ENCODE assay signal across 8 mouse cellular contexts in genomic region chr1:171159485-171159975, GRCm38 (mm10). TPM values are rescaled to one million over a fixed set of nuclear protein-coding genes. Genes with fewer than 3 reads are reported as not detected.
DNase-seq lines count a peak whose midpoint lies in the region; ATAC-seq lines count a peak whose summit lies in the region.

No protein-coding gene starts in this region.

- 4% methylated on average over 15 of the region's 15 CpGs for WGBS in forebrain, embryonic 16.5 days
- WGBS in limb, embryonic 12.5 days: 3% methylated on average over 15 of the region's 15 CpGs
- 3% methylated on average over 15 of the region's 15 CpGs for WGBS in midbrain, embryonic 15.5 days

- no peak overlapping the region for H3K4me3 ChIP-seq in forebrain, embryonic 16.5 days (replicated peaks; ENCODE audit: low read length)
- H3K4me3 ChIP-seq in limb, embryonic 12.5 days (replicated peaks): peak overlapping the region; percentile 32
- H3K4me3 ChIP-seq in midbrain, embryonic 15.5 days: peak overlapping the region; percentile 16; the same call in 1 of the 2 replicates

- no peaks in the 10 kb centered on the region for H3K9me3 ChIP-seq in forebrain, embryonic 16.5 days (ENCODE audit: control insufficient read depth, low read length)
- H3K9me3 ChIP-seq in limb, embryonic 12.5 days: no peaks in the 10 kb centered on the region
- H3K9me3 ChIP-seq in midbrain, embryonic 15.5 days: no peaks in the 10 kb centered on the region

- peaks cover 24% of the 10 kb centered on the region for H3K27me3 ChIP-seq in forebrain, embryonic 16.5 days (replicated peaks; ENCODE audit: control insufficient read depth, insufficient read depth, low read length)
- H3K27me3 ChIP-seq in limb, embryonic 12.5 days: peaks cover 55% of the 10 kb centered on the region
- peaks cover 22% of the 10 kb centered on the region for H3K27me3 ChIP-seq in midbrain, embryonic 15.5 days (replicated peaks)

- no peak overlapping the region for H3K9ac ChIP-seq in forebrain, embryonic 16.5 days (replicated peaks; ENCODE audit: low read depth, low read length)
- peak overlapping the region; percentile 42; the same call in 1 of the 2 replicates for H3K9ac ChIP-seq in limb, embryonic 12.5 days (replicated peaks)
- H3K9ac ChIP-seq in midbrain, embryonic 15.5 days: 0 out of 2 replicates have a peak overlapping the region, but pooled peaks have one; percentile 2

- no peak for ATAC-seq in forebrain, embryonic 16.5 days
- no peak for ATAC-seq in limb, embryonic 12.5 days (ENCODE audit: insufficient number of reproducible peaks, insufficient read depth, low FRiP score, low TSS enrichment, low read depth)
- no peak for ATAC-seq in midbrain, embryonic 15.5 days (replicated peaks)
- no peak for ATAC-seq in inflammation-experienced regulatory T-cells, adult 6 months

- peaks cover 4% of the 10 kb centered on the region; the same call in 1 of the 2 replicates for H3K4me1 ChIP-seq in forebrain, embryonic 16.5 days (replicated peaks; ENCODE audit: control insufficient read depth, insufficient read depth, low read length)
- H3K4me1 ChIP-seq in limb, embryonic 12.5 days (replicated peaks): peaks cover 8% of the 10 kb centered on the region
- no peaks in the 10 kb centered on the region for H3K4me1 ChIP-seq in midbrain, embryonic 15.5 days

- peak overlapping the region; percentile 30 for H3K4me2 ChIP-seq in forebrain, embryonic 16.5 days (ENCODE audit: low read length)
- H3K4me2 ChIP-seq in limb, embryonic 12.5 days: peak overlapping the region; percentile 58
- peak overlapping the region; percentile 42 for H3K4me2 ChIP-seq in midbrain, embryonic 15.5 days

- peak; percentile 17 for DNase-seq in ovary, adult 18-20 months (ENCODE audit: low spot score)
- no peak for DNase-seq in ovary, postnatal 10 days (ENCODE audit: low spot score)
- no peak for DNase-seq in spleen, postnatal 4 days (ENCODE audit: low spot score in 2 of 2)
- no peak for DNase-seq in frontal cortex, postnatal 10 days (ENCODE audit: low spot score in 2 of 2)

- no peak overlapping the region for H3K27ac ChIP-seq in forebrain, embryonic 16.5 days (ENCODE audit: low read length)
- no peak overlapping the region for H3K27ac ChIP-seq in limb, embryonic 12.5 days
- H3K27ac ChIP-seq in midbrain, embryonic 15.5 days: no peak overlapping the region

- H3K36me3 ChIP-seq in forebrain, embryonic 16.5 days (ENCODE audit: control insufficient read depth, insufficient read depth): no peaks in the 10 kb centered on the region
- no peaks in the 10 kb centered on the region for H3K36me3 ChIP-seq in limb, embryonic 12.5 days
- H3K36me3 ChIP-seq in midbrain, embryonic 15.5 days (replicated peaks): no peaks in the 10 kb centered on the region

RNA-seq across cellular contexts. Expression of gene Mpz, which starts 9.0 kb away (rescaled TPM):
- not detected in 2 replicates for polyA plus RNA-seq in forebrain, embryonic 16.5 days (2015; fragmentation: Nextera tagmentation; extraction: Ambion mirVana)
- 1.5 and 2.6 TPM in 2 replicates for polyA plus RNA-seq in limb, embryonic 12.5 days (2016; fragmentation: Nextera tagmentation; extraction: Ambion mirVana)
- 0.24 and 0.37 TPM in 2 replicates for polyA plus RNA-seq in midbrain, embryonic 15.5 days (2015; fragmentation: Nextera tagmentation; extraction: Ambion mirVana)
- polyA plus RNA-seq in inflammation-experienced regulatory T-cells, adult 6 months (2017; shearing (Covaris generic)): not detected

RNA-seq across cellular contexts. Expression of gene Sdhc, which starts 9.1 kb away (rescaled TPM):
- polyA plus RNA-seq in forebrain, embryonic 16.5 days (2015; fragmentation: Nextera tagmentation; extraction: Ambion mirVana): 206 and 226 TPM in 2 replicates
- 182 and 217 TPM in 2 replicates for polyA plus RNA-seq in limb, embryonic 12.5 days (2016; fragmentation: Nextera tagmentation; extraction: Ambion mirVana)
- polyA plus RNA-seq in midbrain, embryonic 15.5 days (2015; fragmentation: Nextera tagmentation; extraction: Ambion mirVana): 286 and 289 TPM in 2 replicates
- 100 to 1,000 TPM; 115 to 153 (median 125) TPM for polyA plus RNA-seq in inflammation-experienced regulatory T-cells, adult 6 months (2017; shearing (Covaris generic))

RNA-seq across cellular contexts. Expression of gene Pcp4l1, which starts 36.5 kb away (rescaled TPM):
- 7.1 and 7.9 TPM in 2 replicates for polyA plus RNA-seq in forebrain, embryonic 16.5 days (2015; fragmentation: Nextera tagmentation; extraction: Ambion mirVana)
- 2.0 and 2.8 TPM in 2 replicates for polyA plus RNA-seq in limb, embryonic 12.5 days (2016; fragmentation: Nextera tagmentation; extraction: Ambion mirVana)
- polyA plus RNA-seq in midbrain, embryonic 15.5 days (2015; fragmentation: Nextera tagmentation; extraction: Ambion mirVana): 17.9 and 19.4 TPM in 2 replicates
- polyA plus RNA-seq in inflammation-experienced regulatory T-cells, adult 6 months (2017; shearing (Covaris generic)): not detected

RNA-seq across cellular contexts. Expression of gene Cfap126, which starts 45.8 kb away (rescaled TPM):
- 5.3 and 6.4 TPM in 2 replicates for polyA plus RNA-seq in forebrain, embryonic 16.5 days (2015; fragmentation: Nextera tagmentation; extraction: Ambion mirVana)
- 1.5 and 1.6 TPM in 2 replicates for polyA plus RNA-seq in limb, embryonic 12.5 days (2016; fragmentation: Nextera tagmentation; extraction: Ambion mirVana)
- 6.5 and 9.0 TPM in 2 replicates for polyA plus RNA-seq in midbrain, embryonic 15.5 days (2015; fragmentation: Nextera tagmentation; extraction: Ambion mirVana)
- 1 to 10 TPM; 3.2 to 7.6 (median 6.6) TPM for polyA plus RNA-seq in inflammation-experienced regulatory T-cells, adult 6 months (2017; shearing (Covaris generic))

RNA-seq across cellular contexts. Expression of gene Nr1i3, which starts 54.2 kb away (rescaled TPM):
- polyA plus RNA-seq in forebrain, embryonic 16.5 days (2015; fragmentation: Nextera tagmentation; extraction: Ambion mirVana): 0.29 and 0.48 TPM in 2 replicates
- 0.17 and 0.43 TPM in 2 replicates for polyA plus RNA-seq in limb, embryonic 12.5 days (2016; fragmentation: Nextera tagmentation; extraction: Ambion mirVana)
- 0.23 and 0.34 TPM in 2 replicates for polyA plus RNA-seq in midbrain, embryonic 15.5 days (2015; fragmentation: Nextera tagmentation; extraction: Ambion mirVana)
- under 1 TPM; 0.39 to 0.75 (median 0.75) TPM for polyA plus RNA-seq in inflammation-experienced regulatory T-cells, adult 6 months (2017; shearing (Covaris generic))
